Mouse (Mus musculus) G1E-ER4 (cell line): ENCODE results near the gene Bmper. TPM values are rescaled to one million over a fixed set of nuclear protein-coding genes. Genes with fewer than 3 reads are reported as not detected.

ENCODE experiments used
- GATA1 ChIP-seq: IDR thresholded peaks from one replicate; pipeline ENCODE4 v1.8.0; 2012; ENCODE audit warnings: low read length, inconsistent platforms
- polyA plus RNA-seq: library from polyadenylated mRNA; stranded (reverse); fragments of >175 nt; gene quantifications from 2 replicates; pipeline ENCODE4 v1.2.3, GENCODE M21; 2012

Gene Bmper
- polyA plus RNA-seq, 1 experiment = not detected

DNA sequence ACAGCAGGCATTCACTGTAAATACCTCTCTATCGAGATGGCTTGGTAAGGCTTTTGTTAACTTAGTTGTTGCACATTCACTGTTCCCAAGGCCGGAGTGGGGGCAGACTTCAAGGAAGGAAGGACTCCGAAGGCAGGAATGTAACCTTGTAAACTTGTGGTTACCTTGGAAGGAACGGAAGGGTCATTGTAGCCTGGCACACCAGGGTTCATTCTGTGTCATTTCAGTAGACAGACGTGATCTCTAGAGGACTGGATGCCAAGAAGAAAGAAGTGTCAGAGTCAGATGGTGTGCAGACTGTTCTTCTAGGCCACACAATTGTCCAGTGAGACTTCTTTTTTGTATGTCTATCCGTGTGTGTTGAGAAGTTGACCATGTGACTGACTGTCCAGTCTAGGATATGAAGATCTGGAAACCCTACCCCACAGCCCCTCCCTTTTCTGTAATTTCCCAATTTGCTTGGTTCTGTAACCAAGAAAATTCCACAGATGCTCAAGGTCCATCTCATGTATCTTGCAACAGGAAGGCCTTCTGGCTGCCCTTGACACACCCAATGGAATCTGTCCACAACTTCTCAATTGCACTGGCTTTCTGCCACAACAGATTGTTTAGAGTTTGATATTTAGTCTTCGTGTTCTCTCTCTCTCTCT is 242.2 kb downstream of the Bmper start:
- no peak for TF ChIP-seq GATA1

DNA sequence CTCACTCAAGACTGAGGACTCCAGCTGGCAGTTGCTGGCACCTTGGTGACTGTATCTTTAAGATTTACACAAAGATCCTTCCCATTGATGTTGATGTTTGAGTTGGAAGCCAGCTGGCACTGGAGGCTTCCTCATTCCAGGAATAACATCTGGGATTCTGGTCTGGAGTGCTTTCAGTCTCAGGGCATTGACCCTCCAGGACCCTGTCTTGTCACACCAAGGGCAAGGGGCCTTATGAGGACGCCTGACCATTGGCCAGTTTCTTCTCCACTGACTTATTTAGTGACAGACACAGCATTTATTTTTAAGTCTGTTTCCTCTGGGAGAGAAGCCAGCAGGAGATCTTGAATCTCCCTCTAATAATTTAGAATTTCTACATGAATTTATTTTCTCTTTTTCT is 247.0 kb downstream of the Bmper start:
- TF ChIP-seq GATA1 = no peak

- no peak for TF ChIP-seq GATA1
Measured at GRCm38 (mm10) chr9:23485851-23486250, 263.0 kb downstream of the Bmper start.

DNA sequence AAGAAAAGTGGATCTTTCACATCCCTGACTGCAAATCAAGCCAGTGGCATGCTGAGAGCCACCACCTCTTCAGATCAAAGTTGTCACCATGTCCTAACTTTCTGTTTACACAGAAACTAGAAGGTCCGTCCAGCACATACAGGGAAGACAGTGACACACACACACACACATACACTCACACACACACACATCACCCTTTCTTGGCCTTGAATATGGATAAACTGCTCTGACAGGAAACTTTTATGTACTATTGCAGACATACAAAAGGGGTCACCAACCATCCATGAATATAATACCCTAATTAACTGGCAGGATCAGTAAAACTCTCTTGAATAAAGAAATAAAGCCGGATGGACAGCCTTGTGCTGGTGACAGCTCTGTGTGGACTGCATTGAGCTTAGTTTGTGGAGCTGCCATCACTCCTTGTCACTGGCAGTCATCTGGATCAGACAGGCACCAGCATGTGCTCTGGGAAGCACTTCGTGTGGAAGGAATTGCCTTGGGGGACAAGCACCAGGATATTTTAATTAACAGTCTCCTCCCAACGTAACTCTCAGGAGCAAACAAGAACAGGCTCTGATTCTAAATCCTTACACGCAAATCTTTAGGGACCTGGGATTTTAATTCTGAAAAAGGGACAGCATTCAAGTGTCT is 264.0 kb downstream of the Bmper start:
- no peak for TF ChIP-seq GATA1

DNA sequence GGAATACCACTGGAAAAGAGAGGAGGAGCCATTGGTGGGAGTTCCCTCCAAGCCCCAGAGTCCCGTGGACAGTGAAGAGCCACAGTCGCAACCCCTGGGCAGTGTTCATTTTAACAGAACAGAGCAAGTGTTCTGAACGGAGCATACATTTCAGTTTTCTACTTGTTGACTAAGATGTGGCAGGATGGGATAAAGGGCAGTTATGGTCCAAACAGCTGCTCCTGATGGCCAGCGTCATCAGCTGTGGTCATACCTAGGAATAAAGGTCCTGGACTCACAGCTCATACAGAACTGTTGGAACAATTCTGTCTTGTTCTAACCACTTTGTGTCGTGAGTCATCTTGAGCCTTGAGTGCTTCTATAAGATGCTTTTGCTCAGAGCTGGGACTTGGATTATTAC is 265.4 kb downstream of the Bmper start:
- TF ChIP-seq GATA1 = no peak

- no peak for TF ChIP-seq GATA1
Measured at GRCm38 (mm10) chr9:23495400-23495799, 272.5 kb downstream of the Bmper start.

DNA sequence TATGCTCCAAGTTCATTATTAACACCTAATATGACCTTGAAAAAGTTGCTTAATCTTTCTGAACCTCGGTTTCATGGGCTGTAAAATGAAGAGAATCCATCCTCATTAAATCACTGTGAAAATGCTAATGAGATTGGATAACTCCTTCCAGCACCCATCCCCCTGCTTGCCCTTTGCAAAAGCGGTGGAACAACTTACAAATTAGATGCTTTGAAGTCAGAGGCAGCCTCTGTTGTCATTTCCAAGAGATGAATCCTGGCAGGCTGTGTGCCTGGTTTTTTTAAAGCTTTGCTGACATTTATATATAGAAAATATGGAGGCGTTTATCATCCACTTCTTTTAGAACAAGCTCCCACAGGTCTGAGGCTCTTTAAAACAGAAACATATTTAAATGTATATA is 274.8 kb downstream of the Bmper start:
- TF ChIP-seq GATA1 = no peak

DNA sequence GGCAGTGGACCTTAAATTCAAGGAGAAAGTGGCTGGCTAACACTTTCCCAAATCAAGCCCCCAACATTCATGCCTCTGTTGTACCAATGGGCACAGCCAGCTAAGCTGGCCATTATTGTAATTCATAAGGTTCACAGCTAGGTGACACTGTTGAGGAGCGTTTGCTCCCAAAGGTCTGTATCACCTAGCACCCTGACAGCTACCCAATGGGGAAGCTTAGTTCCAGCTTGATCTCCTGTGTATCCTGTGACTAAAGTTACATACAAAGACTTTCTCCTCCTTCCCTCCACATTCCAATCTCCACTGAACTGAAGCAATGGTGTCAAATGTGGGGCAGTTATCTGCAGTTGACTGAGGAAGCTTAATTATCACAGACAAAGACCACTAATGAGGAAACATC is 311.0 kb downstream of the Bmper start:
- TF ChIP-seq GATA1 = no peak
